Mouse (Mus musculus) embryonic fibroblast, embryonic 13.5 days (primary cell): Measurements from ENCODE around the gene Plscr4.

Source experiments
- CTCF ChIP-seq: IDR thresholded peaks from 2 replicates; pipeline ENCODE4 v1.5.1; 2011; ENCODE audit warnings: mild to moderate bottlenecking, control low read depth, low read length, moderate library complexity, borderline replicate concordance; ENCODE audit not compliant: insufficient read depth
- POLR2A ChIP-seq: IDR thresholded peaks from 2 replicates; pipeline ENCODE4 v1.6.1; 2011; ENCODE audit warnings: low read depth, mild to moderate bottlenecking, control low read depth, low read length, moderate library complexity

DNA sequence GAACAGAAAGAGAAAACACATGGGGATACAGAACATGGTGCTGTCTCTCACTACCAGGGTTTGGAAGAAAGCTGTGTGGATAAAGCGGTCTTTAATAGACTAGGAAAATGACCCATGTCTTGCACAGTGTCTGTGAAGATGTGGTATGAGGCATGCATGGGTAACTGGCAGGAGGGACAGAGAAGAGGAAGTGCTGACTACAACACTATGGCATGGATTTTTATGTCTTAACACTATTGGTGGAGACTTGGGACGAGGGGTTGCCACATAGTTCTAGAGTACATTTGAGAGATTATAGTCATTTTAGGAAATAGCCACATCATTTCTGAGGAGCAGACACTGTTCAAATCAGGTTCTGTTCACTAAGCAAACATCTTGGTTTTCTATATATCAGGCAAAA lies 16.0 kb downstream of the Plscr4 start:
- TF ChIP-seq CTCF: no peak
- no peak for TF ChIP-seq POLR2A
